Mouse (Mus musculus): ENCODE measurements at regions not wholly inside any gene's neighbourhood (a gene's known extent, or its start where the extent isn't known, plus 50 kb on each side); places are given as distances from the start of the nearest gene placed in this dataset.

DNA sequence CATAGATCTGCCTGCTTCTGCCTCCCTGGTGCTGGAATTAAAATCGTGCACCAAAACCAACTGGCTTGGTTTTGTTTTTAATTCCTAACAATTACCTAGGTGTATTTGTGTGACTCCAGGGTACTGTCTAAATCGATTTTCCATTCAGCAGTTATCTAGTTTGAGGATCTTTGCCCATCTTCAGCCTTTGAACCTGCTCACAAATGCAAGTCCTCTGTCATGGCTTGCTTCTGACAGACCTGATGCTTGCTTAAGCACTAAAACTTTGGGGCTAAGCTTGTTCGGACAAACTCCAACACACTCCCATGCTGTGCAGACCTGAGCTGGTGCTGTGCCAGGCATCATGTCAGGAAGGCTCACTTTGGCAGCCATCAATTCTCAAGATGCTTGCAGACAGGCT lies 246.4 kb downstream of the Mtx2 start:
- Histone ChIP-seq H3K4me3 (no peak overlapping the region), H3K9me3 (no peaks in the 10 kb centered on the region), H3K27me3 (no peaks in the 10 kb centered on the region), H3K27ac (replicated peaks) (no peak overlapping the region), H3K36me3 (no peaks in the 10 kb centered on the region), H3K4me1 (replicated peaks) (peaks cover 29% of the 10 kb centered on the region), H3K9ac (no peak overlapping the region), H3K4me2 (no peak overlapping the region)
- WGBS: 72% methylated on average over 3 of the region's 3 CpGs
- ATAC-seq (ENCODE audit: low FRiP score, low read depth): no peak

DNA sequence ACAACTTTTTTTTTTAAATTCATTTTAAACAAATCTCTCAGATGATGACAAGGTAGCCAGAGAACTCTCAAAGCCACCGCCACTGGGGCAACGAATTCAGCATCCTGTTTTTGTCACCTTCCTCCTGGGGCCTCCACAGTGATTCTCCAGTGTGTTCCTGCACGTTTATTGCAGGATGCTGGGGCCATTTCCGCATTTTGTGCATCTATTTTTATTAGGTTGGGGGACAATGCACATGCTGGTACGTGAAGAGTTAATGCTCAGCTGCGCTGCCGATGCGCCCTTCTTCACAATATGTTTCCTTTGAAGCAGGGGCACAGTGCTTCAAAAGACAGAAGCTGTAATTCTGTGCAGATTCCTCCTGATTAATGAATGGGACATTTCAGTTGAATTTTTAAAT lies 246.9 kb downstream of the Mtx2 start:
- 0 out of 2 replicates have a peak overlapping the region, but pooled peaks have one; percentile 1 for H3K4me2 ChIP-seq
- no peak overlapping the region for H3K9ac ChIP-seq
- H3K4me1 ChIP-seq (replicated peaks): peaks cover 29% of the 10 kb centered on the region
- no peak for ATAC-seq (ENCODE audit: low FRiP score, low read depth)
- no peaks in the 10 kb centered on the region for H3K27me3 ChIP-seq
- no peaks in the 10 kb centered on the region for H3K36me3 ChIP-seq
- no peak overlapping the region for H3K4me3 ChIP-seq
- H3K27ac ChIP-seq (replicated peaks): peak overlapping the region; percentile 54
- no peaks in the 10 kb centered on the region for H3K9me3 ChIP-seq
- 26% methylated on average over 8 of the region's 8 CpGs for WGBS

DNA sequence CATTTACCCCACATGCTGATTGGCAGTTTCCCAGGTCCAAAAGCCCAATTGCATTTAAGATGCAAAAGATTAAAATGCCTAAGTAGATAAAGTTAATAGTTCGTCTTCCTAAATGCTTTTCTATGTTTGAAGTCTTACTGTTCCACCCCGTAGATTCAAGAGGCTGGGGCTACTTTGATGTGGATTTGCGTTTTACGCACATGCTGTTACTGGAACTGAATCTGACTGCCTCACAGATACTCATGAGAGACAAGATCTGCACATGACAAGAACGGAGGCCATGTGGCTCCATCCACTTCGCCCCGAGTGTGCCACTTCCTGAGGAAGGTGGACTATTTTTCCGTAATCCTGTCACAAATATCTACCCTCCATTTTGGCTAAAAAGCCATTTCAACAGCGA lies 247.6 kb downstream of the Mtx2 start:
- Histone ChIP-seq H3K27me3 (no peaks in the 10 kb centered on the region), H3K9me3 (no peaks in the 10 kb centered on the region), H3K36me3 (no peaks in the 10 kb centered on the region), H3K9ac (no peak overlapping the region), H3K4me2 (no peak overlapping the region), H3K4me3 (no peak overlapping the region), H3K27ac (replicated peaks) (peak overlapping the region; percentile 62; the same call in 1 of the 2 replicates), H3K4me1 (replicated peaks) (peaks cover 29% of the 10 kb centered on the region)
- 60% methylated on average over 9 of the region's 9 CpGs for WGBS
- ATAC-seq (ENCODE audit: low FRiP score, low read depth): no peak

DNA sequence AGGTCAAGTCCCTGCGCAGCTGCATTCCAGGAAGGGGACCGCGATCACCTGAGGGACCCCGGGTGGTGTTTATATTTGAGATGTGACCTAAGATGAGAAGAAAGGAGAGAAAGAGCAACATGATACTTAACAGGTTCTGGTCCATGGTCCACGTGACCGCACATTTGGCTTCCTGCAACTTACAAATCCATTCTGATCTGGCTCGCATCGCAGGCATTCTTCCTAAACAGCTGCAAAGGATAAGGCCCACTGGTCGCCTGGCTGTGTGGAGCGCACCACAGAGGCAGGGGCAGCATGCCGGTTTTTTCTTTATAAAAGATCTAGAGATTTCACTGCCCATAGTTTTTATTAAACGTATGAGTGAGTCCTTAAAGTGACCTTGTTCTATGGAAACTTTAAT lies 261.6 kb downstream of the Mtx2 start:
- Histone ChIP-seq H3K27ac (replicated peaks) (no peak overlapping the region), H3K9me3 (no peaks in the 10 kb centered on the region), H3K4me3 (no peak overlapping the region), H3K4me2 (no peak overlapping the region), H3K36me3 (no peaks in the 10 kb centered on the region), H3K9ac (no peak overlapping the region), H3K27me3 (no peaks in the 10 kb centered on the region), H3K4me1 (replicated peaks) (peaks cover 8% of the 10 kb centered on the region; the same call in 1 of the 2 replicates)
- no peak for ATAC-seq (ENCODE audit: low FRiP score, low read depth)
- WGBS: 72% methylated on average over 12 of the region's 12 CpGs

DNA sequence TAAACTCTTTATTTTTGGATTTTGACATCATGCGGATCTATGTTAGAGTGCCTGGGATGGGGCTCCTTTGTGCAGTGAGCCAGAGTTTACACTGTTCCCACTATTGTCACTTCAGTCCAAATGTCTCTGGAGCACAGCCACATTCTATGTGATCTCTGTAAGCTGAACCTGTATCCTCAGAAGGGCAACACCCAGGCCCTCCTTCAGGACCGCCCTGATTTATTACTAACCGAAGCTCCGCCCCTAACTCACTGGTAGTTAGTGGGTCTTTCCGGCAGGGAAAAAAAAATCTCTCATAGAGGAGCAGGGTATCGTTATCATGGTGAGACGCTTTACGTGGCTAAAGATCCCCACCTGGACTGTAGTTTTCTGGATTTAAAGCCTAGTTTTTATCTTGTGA lies 263.6 kb downstream of the Mtx2 start:
- Histone ChIP-seq H3K27ac (replicated peaks) (no peak overlapping the region), H3K36me3 (no peaks in the 10 kb centered on the region), H3K9me3 (no peaks in the 10 kb centered on the region), H3K4me1 (replicated peaks) (peaks cover 8% of the 10 kb centered on the region; the same call in 1 of the 2 replicates), H3K4me3 (no peak overlapping the region), H3K9ac (no peak overlapping the region), H3K4me2 (no peak overlapping the region), H3K27me3 (no peaks in the 10 kb centered on the region)
- WGBS: 63% methylated on average over 8 of the region's 8 CpGs
- ATAC-seq (ENCODE audit: low FRiP score, low read depth): no peak

DNA sequence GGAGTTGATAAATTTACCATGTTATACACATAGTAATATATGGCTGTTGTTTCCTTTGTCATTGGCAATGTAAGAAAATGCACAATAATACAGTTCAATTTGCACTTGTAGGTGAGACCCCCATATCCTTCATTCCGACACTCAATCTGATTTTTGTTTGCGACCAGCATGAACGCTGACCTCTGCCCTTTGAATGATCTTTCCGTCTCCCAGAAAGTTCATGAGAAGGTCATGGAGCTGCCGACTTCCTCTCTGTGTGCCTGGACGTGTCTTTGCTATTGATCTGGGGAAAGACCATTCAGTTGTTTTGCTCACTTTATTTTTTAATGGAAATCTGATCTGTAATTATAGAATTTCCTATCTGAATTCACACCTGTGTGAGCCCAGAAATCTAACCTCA lies 264.0 kb downstream of the Mtx2 start:
- Histone ChIP-seq H3K36me3 (no peaks in the 10 kb centered on the region), H3K4me1 (replicated peaks) (peaks cover 8% of the 10 kb centered on the region; the same call in 1 of the 2 replicates), H3K27ac (replicated peaks) (no peak overlapping the region), H3K9me3 (no peaks in the 10 kb centered on the region), H3K4me2 (no peak overlapping the region), H3K9ac (no peak overlapping the region), H3K4me3 (no peak overlapping the region), H3K27me3 (no peaks in the 10 kb centered on the region)
- ATAC-seq (ENCODE audit: low FRiP score, low read depth): no peak
- 25% methylated on average over 6 of the region's 6 CpGs for WGBS

DNA sequence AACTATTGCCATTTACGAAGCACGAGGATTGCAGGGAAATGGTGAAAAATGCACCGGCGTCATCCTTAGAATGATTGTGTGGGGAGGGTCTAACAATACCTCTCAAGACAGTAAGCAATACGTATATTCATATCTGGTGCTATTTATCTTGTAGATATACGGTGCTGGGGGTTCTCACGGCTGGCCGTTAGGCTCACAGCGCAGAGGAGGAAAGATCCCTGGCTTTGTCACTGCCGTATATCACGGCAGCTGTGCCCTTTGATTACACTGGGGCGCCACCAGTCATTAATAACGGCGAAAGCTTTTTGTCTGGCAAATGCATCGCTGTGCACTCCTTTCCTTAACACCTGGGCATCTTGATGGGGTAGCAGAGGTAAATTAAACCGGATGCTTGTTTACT lies 264.8 kb downstream of the Mtx2 start:
- WGBS: 55% methylated on average over 16 of the region's 16 CpGs
- no peak overlapping the region for H3K9ac ChIP-seq
- no peaks in the 10 kb centered on the region for H3K9me3 ChIP-seq
- ATAC-seq (ENCODE audit: low FRiP score, low read depth): no peak
- H3K27me3 ChIP-seq: no peaks in the 10 kb centered on the region
- H3K4me2 ChIP-seq: 0 out of 2 replicates have a peak overlapping the region, but pooled peaks have one; percentile 6
- H3K27ac ChIP-seq (replicated peaks): no peak overlapping the region
- no peaks in the 10 kb centered on the region for H3K36me3 ChIP-seq
- H3K4me1 ChIP-seq (replicated peaks): peaks cover 8% of the 10 kb centered on the region; the same call in 1 of the 2 replicates
- no peak overlapping the region for H3K4me3 ChIP-seq

DNA sequence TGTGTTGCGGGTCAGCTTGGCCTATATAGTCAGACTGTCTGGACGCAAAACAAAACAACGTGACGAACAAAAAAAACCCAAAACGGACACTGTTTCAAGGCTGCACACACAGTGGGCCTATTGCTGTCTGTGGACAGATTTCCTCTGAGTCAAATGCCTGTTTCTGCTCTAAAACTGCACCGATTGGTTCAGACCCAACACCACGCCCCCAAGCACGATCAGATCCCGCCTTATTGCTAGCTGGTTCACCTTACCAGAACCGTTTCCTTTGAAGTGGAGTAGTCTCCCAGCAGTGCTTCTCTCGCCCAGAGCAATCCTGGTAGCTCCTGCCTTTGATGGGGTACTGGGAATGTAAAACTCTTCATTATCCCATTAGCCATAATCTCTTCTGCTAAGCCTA lies 275.9 kb downstream of the Mtx2 start:
- Histone ChIP-seq H3K36me3 (no peaks in the 10 kb centered on the region), H3K9ac (no peak overlapping the region), H3K27ac (replicated peaks) (no peak overlapping the region), H3K4me2 (no peak overlapping the region), H3K9me3 (no peaks in the 10 kb centered on the region), H3K27me3 (no peaks in the 10 kb centered on the region), H3K4me1 (replicated peaks) (peaks cover 17% of the 10 kb centered on the region), H3K4me3 (no peak overlapping the region)
- no peak for ATAC-seq (ENCODE audit: low FRiP score, low read depth)
- WGBS: 59% methylated on average over 11 of the region's 11 CpGs

DNA sequence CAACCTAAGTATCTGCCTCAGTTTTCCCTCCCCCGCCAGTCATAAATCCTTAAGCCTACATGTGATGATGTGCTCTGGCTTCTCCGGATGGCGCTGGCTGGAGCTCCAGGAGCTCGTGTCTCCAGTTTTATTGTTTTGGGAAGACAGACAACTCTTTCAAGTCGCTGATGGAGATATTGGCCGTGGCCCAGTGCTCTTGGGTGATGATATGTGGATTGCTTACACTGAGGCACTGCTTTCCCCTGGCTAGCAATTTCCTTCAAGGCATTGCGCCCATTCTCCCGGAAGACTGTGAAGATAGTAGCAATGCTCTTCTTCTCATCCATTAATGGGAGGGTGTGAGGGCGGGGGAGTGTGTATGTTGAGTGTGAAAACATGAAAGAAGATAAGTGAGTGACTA lies 287.1 kb downstream of the Mtx2 start:
- Histone ChIP-seq H3K9me3 (no peaks in the 10 kb centered on the region), H3K27ac (replicated peaks) (no peak overlapping the region), H3K4me2 (no peak overlapping the region), H3K4me3 (no peak overlapping the region), H3K4me1 (replicated peaks) (peaks cover 5% of the 10 kb centered on the region; the same call in 1 of the 2 replicates), H3K9ac (no peak overlapping the region), H3K27me3 (no peaks in the 10 kb centered on the region), H3K36me3 (no peaks in the 10 kb centered on the region)
- ATAC-seq (ENCODE audit: low FRiP score, low read depth): no peak
- 89% methylated on average over 9 of the region's 9 CpGs for WGBS

DNA sequence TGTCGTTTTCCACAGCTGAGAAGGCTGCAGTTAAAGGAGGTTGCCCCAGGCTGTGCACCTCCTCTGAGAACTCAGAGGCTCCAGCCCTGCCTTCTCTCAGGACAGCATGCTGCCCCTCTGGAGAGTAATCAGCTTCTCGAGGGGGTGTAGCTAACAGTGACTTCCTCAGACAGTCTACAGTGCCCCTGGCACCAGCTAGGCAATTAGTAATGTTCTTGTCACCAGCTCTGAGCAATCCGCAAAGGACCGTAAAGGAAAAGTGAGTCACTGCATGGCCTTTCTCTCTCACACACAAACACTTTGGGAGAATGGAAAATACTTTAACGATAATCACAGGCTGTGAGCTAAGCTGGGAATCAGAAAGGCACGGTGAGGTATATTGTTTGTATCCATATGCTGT lies 288.8 kb downstream of the Mtx2 start:
- H3K4me1 ChIP-seq (replicated peaks): peaks cover 5% of the 10 kb centered on the region; the same call in 1 of the 2 replicates
- ATAC-seq (ENCODE audit: low FRiP score, low read depth): no peak
- no peak overlapping the region for H3K27ac ChIP-seq (replicated peaks)

DNA sequence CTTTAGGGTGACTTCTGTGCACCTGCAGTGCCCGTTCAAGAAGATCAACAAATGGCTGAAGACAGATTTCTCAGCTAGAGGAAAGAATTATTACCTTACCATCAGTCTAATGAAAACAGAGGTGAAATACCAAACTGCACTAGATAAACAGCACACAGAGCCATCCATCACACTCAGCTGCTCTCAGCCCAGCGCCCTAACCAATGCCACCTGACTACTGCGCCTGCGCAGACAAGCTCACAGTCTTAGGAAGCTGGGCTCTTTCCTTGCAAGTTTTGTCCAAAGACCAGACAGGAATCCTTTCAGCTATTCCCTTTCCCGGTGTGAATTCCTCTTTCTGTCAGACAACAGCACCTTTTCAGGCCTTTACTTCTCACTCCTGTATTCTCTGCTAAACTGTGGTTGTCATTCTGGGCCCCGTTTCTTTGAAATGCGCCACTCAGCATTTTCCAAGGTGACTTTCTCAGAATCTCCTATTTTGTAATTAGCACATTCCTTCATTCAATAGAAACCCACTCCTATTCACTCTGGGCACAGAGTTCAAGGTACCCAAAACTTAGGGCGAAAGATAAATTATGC lies 292.8 kb downstream of the Mtx2 start:
- Histone ChIP-seq H3K27ac (replicated peaks) (no peak overlapping the region), H3K36me3 (no peaks in the 10 kb centered on the region), H3K9ac (no peak overlapping the region), H3K4me3 (no peak overlapping the region), H3K27me3 (no peaks in the 10 kb centered on the region), H3K4me1 (replicated peaks) (peaks cover 5% of the 10 kb centered on the region; the same call in 1 of the 2 replicates), H3K4me2 (no peak overlapping the region), H3K9me3 (no peaks in the 10 kb centered on the region)
- ATAC-seq (ENCODE audit: low FRiP score, low read depth): no peak
- WGBS: 85% methylated on average over 8 of the region's 8 CpGs

More for the DNA sequence above, 288.8 kb downstream of the Mtx2 start:
- Histone ChIP-seq H3K36me3 (no peaks in the 10 kb centered on the region), H3K4me2 (no peak overlapping the region), H3K4me3 (no peak overlapping the region), H3K9ac (no peak overlapping the region), H3K27me3 (no peaks in the 10 kb centered on the region), H3K9me3 (no peaks in the 10 kb centered on the region)
- 44% methylated on average over 6 of the region's 6 CpGs for WGBS

DNA sequence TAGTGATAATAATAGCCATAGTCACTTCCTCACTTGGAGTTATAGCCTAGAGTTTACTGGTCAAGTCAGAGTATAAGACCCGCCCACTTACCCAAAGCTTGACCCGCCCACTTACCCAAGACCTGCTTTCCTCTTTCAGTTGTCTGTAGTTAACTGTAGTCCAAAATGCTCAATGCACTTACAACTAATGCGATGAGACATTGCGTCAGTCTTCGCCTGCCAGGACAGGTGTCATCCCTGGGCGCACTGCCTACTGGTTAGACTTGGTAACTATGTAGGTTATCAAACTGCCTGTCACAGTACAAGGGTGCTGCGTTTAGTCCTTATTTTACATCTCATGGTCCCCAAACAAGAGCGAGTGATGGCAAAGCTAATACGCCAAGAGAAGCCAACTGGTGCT lies 294.0 kb downstream of the Mtx2 start:
- H3K4me3 ChIP-seq: no peak overlapping the region
- H3K36me3 ChIP-seq: no peaks in the 10 kb centered on the region
- peaks cover under 1% of the 10 kb centered on the region; the same call in 1 of the 2 replicates for H3K4me1 ChIP-seq (replicated peaks)
- no peak for ATAC-seq (ENCODE audit: low FRiP score, low read depth)
- no peak overlapping the region for H3K27ac ChIP-seq (replicated peaks)
- H3K4me2 ChIP-seq: no peak overlapping the region
- no peak overlapping the region for H3K9ac ChIP-seq
- H3K9me3 ChIP-seq: no peaks in the 10 kb centered on the region
- H3K27me3 ChIP-seq: no peaks in the 10 kb centered on the region
- 96% methylated on average over 9 of the region's 9 CpGs for WGBS

Measured in hindbrain, embryonic 15.5 days (tissue).